Comparison of ENCODE assay signal across 8 mouse cellular contexts in genomic region chr3:108186098-108187047, GRCm38 (mm10). TPM values are rescaled to one million over a fixed set of nuclear protein-coding genes. Genes with fewer than 3 reads are reported as not detected.
A peak's percentile ranks its signal among the peaks of the same experiment; 100 is the strongest.
DNase-seq lines count a peak whose midpoint lies in the region; ATAC-seq and TF ChIP-seq lines count a peak whose summit lies in the region.

Gene Amigo1, plus strand, starts transcription at chr3:108186335.

- H3K4me1 ChIP-seq in ES-E14 (ENCODE audit: control insufficient read depth in 2 of 2, insufficient read depth in 2 of 2, low read length in 2 of 2, poor library complexity in 1 of 2), result peaks cover 3 to 23% of the 10 kb centered on the region in 2 experiments; a peak in 2 of 4 replicates
- H3K4me1 ChIP-seq in limb, embryonic 15.5 days, result peaks cover 23% of the 10 kb centered on the region
- peaks cover 15% of the 10 kb centered on the region; the same call in 1 of the 2 replicates for H3K4me1 ChIP-seq in midbrain, embryonic 14.5 days (ENCODE audit: control insufficient read depth, insufficient read depth, low read length)

- no peaks in the 10 kb centered on the region; the same call in 1 of the 2 replicates for H3K36me3 ChIP-seq in ES-E14 (ENCODE audit: control insufficient read depth, insufficient read depth, low read length, poor library complexity, severe bottlenecking)
- no peaks in the 10 kb centered on the region for H3K36me3 ChIP-seq in limb, embryonic 15.5 days
- H3K36me3 ChIP-seq in midbrain, embryonic 14.5 days (ENCODE audit: control insufficient read depth, insufficient read depth, low read length), result peaks cover 8% of the 10 kb centered on the region; the same call in 1 of the 2 replicates

- H3K9me3 ChIP-seq in ES-E14 (ENCODE audit: control insufficient read depth, insufficient read depth, low read depth, low read length), result no peaks in the 10 kb centered on the region
- H3K9me3 ChIP-seq in limb, embryonic 15.5 days, result no peaks in the 10 kb centered on the region
- no peaks in the 10 kb centered on the region for H3K9me3 ChIP-seq in midbrain, embryonic 14.5 days (ENCODE audit: control insufficient read depth, low read length)

- in situ Hi-C loops in ES-E14 (cut with MboI; ENCODE audit: low sequenced_read_pairs in 2 of 2, unreplicated experiment in 2 of 2), result no loop called here

- peaks cover 5% of the 10 kb centered on the region; the same call in 1 of the 2 replicates for H3K27me3 ChIP-seq in limb, embryonic 15.5 days
- no peaks in the 10 kb centered on the region for H3K27me3 ChIP-seq in midbrain, embryonic 14.5 days (ENCODE audit: control insufficient read depth, insufficient read depth, low read length)

- ATAC-seq in inflammation-experienced regulatory T-cells, adult 6 months, result peak; percentile 58
- peak; percentile 50 for ATAC-seq in limb, embryonic 15.5 days (ENCODE audit: insufficient number of reproducible peaks, low FRiP score, low TSS enrichment, low read depth)
- peak; percentile 71 for ATAC-seq in midbrain, embryonic 14.5 days (ENCODE audit: low FRiP score, low TSS enrichment)

- DNase-seq in 3134 (ENCODE audit: extremely low read depth, insufficient read length, low spot score), result peak; percentile 63
- DNase-seq in ES-E14 (ENCODE audit: low read depth, low spot score), result no peak
- peak; percentile 75 to 85 for DNase-seq in cerebellum, postnatal 25 days
- DNase-seq in gastrocnemius, postnatal 25 days, result peak; percentile 50
- peak; percentile 84 for DNase-seq in midbrain, embryonic 14.5 days
- no peak for DNase-seq in adipocyte (ENCODE audit: low spot score)

- H3K9ac ChIP-seq in ES-E14 (ENCODE audit: insufficient read depth, low read depth, low read length, poor library complexity, severe bottlenecking), result peak within 1 kb of the TSS; percentile 92
- peak within 1 kb of the TSS; percentile 63 for H3K9ac ChIP-seq in limb, embryonic 15.5 days
- H3K9ac ChIP-seq in midbrain, embryonic 14.5 days (replicated peaks; ENCODE audit: low read length), result peak within 1 kb of the TSS; percentile 82

- H3K4me3 ChIP-seq in ES-E14 (ENCODE audit: insufficient read depth in 1 of 2, low read depth in 1 of 2, low read length in 2 of 2, poor library complexity in 1 of 2, severe bottlenecking in 1 of 2), result peak within 1 kb of the TSS; percentile 90 to 96
- H3K4me3 ChIP-seq in limb, embryonic 15.5 days, result peak within 1 kb of the TSS; percentile 71
- H3K4me3 ChIP-seq in midbrain, embryonic 14.5 days (replicated peaks; ENCODE audit: low read depth, low read length), result peak within 1 kb of the TSS; percentile 75

- H3K27ac ChIP-seq in ES-E14 (ENCODE audit: insufficient read depth, low read depth, low read length, poor library complexity, severe bottlenecking), result no peak within 1 kb of the TSS
- H3K27ac ChIP-seq in limb, embryonic 15.5 days, result no peak within 1 kb of the TSS; the same call in 1 of the 2 replicates
- peak within 1 kb of the TSS; percentile 61; the same call in 1 of the 2 replicates for H3K27ac ChIP-seq in midbrain, embryonic 14.5 days (replicated peaks; ENCODE audit: low read depth, low read length)

- peak within 1 kb of the TSS; percentile 94 for H3K4me2 ChIP-seq in limb, embryonic 15.5 days
- peak within 1 kb of the TSS; percentile 88 for H3K4me2 ChIP-seq in midbrain, embryonic 14.5 days (ENCODE audit: low read length)

- WGBS in limb, embryonic 15.5 days, result 2% methylated on average over 85 of the region's 100 CpGs
- under 1% methylated on average over 96 of the region's 100 CpGs for WGBS in midbrain, embryonic 14.5 days

TF ChIP-seq in ES-E14, 5 proteins besides CTCF, POLR2A, EP300 and RAD21:
- TF ChIP-seq ZNF384 (IDR thresholded peaks at IDR 0.05; ENCODE audit: low read depth, low read length) (no peak), ZC3H11A (IDR thresholded peaks at IDR 0.05; ENCODE audit: borderline replicate concordance, low read depth, low read length) (no peak), HCFC1 (IDR thresholded peaks at IDR 0.05; ENCODE audit: borderline replicate concordance, insufficient read depth, low read length) (no peak), MAFK (IDR thresholded peaks at IDR 0.05; ENCODE audit: insufficient read depth, low read depth, low read length) (no peak), CHD2 (IDR thresholded peaks at IDR 0.05; ENCODE audit: low read depth, low read length) (no peak)

RNA-seq across cellular contexts. Expression of gene Amigo1, which starts in this region (rescaled TPM):
- total RNA-seq in ES-E14 (2012; rRNA removed), result 2.1 and 5.5 TPM in 2 replicates
- total RNA-seq in gastrocnemius, postnatal 25 days (2021), result 10 to 100 TPM; 21.3 to 23.3 TPM
- polyA plus RNA-seq in inflammation-experienced regulatory T-cells, adult 6 months (2017; shearing (Covaris generic)), result under 1 TPM; 0.33 to 0.53 (median 0.51) TPM
- polyA plus RNA-seq in limb, embryonic 15.5 days (2015; fragmentation: Nextera tagmentation; extraction: Ambion mirVana), result 4.7 and 5.4 TPM in 2 replicates
- 10.2 and 10.3 TPM in 2 replicates for polyA plus RNA-seq in midbrain, embryonic 14.5 days (2014; fragmentation: Nextera tagmentation; extraction: Ambion mirVana)

Comparison
In these comparisons a context has a peak if more than half of its experiments do, and no peak if none do; other contexts are left out.
1. Peak in ATAC-seq in inflammation-experienced regulatory T-cells, adult 6 months; RNA of the gene not detected or under 1 TPM.
2. DNase-seq: peak in 3134 (single experiment), cerebellum, postnatal 25 days (2 of 2), gastrocnemius, postnatal 25 days (single experiment) and midbrain, embryonic 14.5 days (single experiment); none in ES-E14 (single experiment) and adipocyte (single experiment).
3. Peak in every context shown above with its lines, with median percentiles within 50 percentile points of each other: H3K4me3 ChIP-seq, H3K9ac ChIP-seq and ATAC-seq.